Mouse (Mus musculus) retina, postnatal 7 days (tissue): ENCODE data around the gene Slc36a3.
A peak's percentile ranks its signal among the peaks of the same experiment; 100 is the strongest.
"Not testable (repeated sequence)": the region's sequence is repeated elsewhere in the genome, so short reads cannot be mapped to it uniquely, and the experiment has no call there.

Experiments
- DNase-seq: peaks from one replicate; pipeline ENCODE4 v3.0.0-alpha.2; 2012; ENCODE audit warnings: low read depth, low spot score

Gene Slc36a3

DNA sequence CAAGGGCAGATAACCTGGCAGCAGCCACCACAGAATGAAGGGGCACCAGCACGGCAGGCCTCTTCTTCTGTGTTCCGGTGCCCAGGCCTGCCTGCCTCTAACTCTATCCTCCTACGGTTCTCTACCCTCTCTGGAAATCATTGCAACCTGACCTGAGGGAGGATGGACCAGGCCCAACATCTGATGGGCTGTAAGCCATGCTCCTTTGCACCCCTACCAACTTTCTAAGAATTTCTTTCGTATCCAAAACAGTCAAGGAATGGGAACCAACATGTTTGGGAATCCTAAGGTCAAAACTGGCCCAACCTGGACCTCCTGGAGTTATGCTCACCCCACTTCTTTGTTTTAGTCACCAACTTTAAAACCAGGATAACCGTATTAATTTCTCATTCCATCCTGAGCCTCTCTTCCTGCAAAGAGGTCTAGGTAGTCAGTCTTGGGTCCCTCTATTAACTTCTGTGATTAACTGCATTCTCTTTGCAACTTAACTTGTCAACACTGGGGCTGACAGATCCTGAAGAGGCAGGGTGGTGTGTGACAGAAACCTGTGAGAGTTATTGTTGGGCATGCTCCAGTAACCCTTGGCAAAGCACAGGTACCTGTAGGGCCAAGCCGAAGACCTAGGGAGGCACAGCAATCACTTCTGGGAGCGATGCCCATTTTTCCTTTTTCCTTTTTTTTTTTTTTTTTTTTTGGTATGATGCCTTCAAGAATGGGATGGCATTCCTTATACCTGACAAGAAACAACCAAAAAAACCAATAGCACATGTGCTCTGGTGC is 41.8 kb downstream of the Slc36a3 start:
- DNase-seq, result no peak

DNA sequence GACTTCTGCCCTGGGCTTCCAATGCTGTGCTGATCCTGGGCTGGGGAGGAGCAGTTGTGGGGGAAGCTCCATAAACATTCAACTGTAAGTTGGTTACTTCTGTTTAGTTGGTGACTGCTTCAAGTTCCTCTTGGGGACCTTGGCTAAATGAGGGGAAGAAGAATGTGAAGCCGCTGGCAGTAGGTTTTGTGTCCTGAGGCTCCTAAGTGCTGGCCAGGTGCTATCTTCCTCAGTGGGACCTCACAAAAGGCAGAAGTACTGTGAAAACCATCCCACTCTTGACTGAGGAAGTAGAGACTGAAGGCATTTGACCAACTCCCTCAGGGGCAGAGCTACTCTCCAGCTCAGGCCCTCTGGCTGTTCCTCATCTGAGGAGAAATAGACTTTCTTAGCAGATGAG is 44.9 kb downstream of the Slc36a3 start:
- DNase-seq, result no peak

DNA sequence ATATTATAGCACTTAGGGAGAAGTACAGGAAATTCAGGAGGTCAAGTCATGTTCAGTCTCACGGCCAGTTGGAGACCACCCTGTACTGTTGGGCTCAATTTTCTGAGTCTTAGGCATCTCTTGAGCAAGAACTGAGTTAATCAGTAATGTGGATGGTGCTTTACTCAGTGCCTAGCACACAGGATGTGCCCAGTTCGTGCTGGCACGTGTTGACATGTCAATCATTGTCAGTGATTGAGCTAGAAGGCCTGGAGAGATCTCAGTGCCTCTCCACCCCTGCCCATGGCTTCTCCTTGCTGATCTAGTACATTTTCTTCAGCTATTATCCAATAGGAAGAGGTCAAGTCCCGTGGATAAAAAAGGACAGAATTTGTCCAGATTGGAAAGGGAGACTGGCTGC is 46.1 kb downstream of the Slc36a3 start:
- DNase-seq, result no peak

DNA sequence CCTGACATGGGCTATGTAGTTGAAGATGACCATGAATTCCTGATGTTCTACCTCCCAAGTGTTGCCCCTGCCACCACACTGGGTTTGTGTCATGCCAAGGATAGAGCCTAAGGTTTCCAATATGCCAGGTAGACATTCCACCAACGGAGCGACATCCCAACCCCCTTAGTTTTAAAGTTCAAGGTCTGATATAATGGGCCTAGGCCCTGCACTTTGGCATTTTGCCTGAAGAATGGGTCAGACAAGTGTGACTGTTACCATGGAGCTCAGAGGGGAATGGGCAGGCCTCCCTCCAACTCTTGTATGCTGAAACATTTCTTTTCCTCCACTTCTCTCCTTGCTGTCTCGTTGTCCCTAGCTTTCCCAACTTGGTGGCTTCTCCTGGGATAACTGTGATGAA is 48.3 kb downstream of the Slc36a3 start:
- DNase-seq, result no peak

DNA sequence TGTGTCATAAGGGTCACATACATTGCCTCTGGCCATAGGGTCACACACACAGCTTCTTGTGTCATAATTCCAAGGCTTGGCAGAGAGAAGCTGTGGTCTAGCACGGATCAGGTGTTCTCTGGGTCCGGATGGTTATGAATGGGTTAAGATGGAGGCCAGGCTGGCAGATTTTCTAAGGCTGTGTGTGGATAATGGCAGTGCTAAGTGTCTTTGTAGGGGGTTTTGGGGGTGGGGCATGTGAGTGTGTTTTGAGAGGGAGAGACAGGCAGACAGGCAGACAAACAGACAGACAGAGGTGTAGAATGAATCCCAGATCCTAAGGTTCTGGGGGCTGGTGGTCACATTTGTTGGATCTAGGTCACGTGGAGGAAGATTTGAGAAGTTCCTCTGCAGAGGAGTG is 49.5 kb downstream of the Slc36a3 start:
- no peak for DNase-seq

DNA sequence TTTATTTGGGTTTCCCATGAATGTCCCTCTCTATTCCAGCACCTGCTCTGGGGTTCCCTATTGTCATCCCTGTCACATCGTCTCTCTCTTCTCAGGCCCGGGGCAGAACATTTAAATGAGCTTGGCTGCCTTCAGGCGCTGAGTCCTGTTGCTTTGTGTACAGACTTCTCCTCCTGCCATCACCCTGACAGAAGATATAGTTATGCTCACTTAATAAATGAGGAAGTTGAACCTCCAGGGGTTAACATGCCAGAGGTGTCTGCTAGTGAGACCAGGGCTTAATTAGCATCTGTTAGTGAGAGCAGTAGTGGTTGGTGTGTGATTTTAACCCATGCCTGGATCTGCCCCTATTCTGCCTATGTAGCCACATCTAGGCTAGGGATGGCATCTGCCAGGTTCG is 51.6 kb downstream of the Slc36a3 start:
- DNase-seq, result no peak

DNA sequence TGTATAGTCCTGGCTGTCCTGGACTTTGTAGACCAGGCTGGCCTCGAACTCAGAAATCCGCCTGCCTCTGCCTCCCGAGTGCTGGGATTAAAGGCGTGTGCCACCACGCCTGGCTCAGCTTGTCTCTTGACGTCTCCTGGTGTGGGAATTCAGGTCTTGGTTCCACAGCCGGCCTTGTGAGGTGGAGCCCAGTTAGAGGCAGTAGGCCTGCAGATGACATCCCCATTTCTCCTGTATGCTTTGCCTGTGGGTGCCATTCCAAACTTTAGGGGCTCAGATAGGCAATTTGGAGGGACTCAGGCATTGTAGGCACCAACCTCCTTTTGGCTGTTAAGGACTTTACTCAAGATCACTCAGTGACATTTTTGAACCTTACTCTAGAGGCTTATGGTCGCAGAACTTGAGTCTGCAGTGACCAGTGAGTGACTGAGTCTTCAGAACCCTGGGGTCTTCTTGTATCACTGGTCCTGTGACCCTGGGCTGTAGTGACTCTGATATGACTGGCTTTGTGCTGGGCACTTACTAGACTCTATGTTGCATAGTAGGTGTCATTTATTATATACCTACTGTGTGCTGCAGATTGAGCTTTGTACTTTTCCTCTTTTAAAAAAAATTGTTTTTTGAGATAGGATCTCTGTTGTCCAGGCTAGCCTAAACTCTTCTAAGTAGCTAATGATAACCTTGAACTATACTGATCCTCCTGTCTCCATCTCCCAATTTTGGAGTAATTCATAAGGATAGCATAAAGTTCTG is 52.3 kb downstream of the Slc36a3 start:
- no peak for DNase-seq

DNA sequence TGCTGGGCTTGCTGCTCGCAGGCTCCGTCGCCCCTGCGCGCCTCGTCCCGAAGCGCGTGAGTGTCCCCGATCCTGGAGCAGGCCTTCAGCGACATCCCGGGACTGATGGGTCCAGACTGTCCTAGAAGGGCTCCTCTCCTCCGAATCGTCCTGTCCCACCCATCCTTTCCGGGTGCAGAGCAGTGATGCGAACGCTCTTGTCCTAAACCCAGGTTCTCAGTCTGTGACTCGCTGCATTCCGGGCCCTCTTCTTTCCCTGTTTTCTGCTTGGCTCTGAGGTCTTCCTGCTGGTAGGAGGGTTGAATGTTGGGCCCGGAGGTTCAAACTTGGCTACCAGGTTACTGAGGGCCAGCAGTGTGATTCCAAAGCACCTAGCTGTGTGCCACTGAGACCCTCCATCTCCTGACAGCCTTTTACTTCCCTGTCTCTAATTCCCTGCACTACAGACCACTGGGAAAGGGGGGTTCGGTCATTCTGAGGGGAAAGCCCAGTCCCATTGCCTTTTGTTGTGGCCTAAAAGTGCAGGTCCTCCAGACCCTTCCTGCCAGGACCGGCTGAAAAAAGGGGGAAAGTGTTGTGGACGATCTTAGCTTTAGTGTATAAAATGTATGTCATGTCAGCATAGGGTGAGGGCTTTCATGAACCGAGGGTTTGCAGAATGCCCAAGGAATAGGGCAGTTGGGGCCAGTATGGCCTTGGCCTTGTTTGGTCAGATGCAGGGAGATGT is 53.2 kb downstream of the Slc36a3 start:
- no peak for DNase-seq

DNA sequence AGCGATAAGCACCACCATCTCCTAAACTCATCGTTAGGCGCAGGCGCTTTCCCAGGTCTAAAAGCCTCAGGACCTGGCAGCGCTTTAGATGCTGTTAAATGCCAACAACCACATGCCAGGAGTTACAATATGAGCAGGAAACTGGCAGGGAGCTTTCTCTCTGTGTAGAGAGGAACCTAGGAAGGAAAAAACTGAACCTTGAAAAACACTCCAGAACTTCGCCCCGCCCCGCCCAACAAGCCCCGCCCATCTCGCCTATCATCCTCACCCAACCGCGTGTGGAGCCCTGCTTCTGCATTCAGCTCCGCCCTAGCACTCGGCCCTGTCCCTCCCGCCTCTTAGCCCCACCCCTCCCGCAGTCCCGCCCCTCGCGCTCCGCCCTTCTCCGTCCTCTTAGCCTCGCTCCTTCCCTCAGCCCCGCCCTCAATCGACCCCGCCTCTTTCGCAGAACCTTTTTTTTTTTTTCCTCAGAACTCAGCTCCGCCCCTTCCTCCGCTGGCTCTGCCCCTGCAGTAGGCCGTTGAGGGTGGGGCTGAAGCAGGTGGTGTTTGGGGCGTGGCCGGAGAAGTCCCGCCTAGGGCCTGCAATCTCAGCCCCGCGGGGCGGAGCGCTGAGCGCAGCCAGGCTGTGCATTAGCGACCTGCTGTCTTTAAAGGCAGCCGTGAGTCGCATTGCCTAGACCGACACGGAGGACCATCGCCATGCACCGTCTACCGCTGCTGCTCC is 53.9 kb downstream of the Slc36a3 start, which contains the start of gene Gm2a:
Gene Gm2a, plus strand, starts transcription at position 653 of the 726 bp plus-strand sequence.
- peak; percentile 92 for DNase-seq

DNA sequence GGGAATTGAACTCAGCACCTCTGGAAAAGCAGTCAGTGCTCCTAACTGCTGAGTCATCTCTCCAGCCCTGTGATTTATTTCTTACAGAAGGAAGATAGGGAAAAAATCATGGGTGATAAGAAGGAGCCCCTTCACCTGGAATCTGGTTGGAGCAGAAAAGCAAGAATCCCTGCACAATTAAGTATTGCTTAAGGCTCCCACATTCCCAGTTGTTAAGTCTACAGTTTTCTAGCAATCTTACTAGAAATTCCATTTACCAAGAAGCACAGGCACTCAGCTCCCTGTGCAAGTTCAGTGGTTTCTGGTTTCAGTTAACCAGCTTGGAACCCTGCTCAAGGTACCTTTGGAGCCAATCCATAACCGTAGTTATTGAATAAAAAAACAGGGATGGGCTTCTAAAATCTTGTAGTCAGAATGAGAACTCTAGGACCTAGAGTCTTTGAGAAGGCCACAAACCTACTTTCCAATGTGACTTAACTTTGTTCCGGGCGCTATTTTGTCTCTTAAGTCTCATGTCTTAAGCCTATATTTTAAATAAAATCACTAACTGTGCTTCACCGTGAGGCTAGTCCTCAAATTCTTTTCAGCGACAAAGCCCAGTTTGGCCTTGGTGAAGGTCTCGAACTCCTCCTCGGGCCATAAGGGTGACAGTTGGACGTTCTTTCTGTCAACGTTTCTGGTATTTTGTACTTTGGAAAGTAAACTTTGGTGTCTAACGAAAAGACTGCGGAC is 54.6 kb downstream of the Slc36a3 start:
- DNase-seq, result no peak

DNA sequence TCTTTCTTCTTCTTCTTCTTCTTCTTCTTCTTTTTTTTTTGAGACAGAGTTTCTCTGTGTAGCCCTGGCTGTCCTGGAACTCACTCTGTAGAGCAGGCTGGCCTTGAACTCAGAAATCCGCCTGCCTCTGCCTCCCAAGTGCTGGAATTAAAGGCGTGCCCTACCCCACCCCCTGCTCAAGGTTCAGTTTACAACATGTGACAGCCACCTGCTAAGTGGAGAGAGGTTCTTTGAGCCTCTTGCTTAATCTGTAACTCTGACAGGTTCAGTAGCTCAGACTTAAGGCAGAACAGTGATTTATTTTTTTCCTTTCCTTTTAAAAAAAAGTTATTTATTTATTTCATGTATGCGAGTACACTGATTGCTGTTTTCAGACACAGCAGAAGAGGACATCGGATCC is 55.2 kb downstream of the Slc36a3 start:
- DNase-seq, result not testable (repeated sequence)

DNA sequence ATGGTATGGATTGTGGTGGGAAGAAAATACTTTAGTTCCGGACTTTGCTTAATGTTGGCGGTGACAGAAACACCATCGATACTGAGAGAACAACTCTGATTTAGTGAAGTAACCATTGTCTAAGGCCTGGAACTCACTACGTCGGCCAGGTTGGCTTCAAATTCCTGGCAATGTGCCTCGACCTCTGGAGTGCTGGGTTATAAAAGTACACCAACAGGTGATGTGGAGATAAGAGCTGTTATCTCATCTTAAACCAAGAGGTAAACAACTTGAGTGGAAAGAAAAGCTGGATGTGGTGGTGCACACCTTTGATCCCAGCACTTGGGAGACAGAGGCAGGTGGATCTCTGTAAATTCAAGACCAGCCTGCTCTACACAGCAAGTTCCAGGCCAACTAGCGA is 58.4 kb downstream of the Slc36a3 start:
- DNase-seq, result no peak

DNA sequence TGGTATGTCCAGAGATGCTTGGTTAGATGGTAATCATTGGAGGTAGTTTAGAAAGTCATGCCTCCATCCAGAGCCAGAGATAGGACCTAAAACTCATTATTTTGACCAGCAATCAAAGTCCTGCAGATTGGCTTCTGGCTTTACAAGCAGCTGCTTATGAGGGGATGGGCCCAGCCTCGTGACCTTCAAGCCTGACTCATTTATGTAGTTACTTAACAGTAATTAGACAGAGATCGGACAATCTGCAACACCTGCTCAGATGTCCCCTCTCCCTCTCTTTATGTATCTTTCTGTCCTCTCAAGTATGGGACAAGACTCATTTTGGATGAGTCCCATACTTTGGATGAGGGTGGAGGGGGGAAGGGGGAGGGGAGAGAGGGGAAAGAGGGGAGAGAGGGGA is 61.6 kb downstream of the Slc36a3 start:
- no peak for DNase-seq

DNA sequence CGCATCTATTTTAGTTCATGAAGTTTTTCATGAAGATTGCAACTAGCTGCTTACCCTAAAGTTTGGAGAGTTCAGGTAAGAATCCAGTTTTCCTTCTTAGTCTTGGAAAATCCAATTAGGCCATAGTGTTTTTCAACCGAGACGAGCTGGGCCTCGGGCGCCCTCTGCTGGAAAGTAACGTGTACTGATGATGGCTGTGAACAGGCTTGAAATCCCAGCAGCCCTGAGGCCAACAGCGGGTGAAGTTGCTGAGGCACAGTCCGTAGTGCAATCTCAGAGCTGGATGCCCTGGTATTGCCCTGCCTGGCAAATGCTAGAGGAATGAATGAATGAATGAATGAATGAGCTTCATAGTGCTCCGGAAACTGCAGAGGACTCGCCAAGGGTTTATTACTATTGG is 64.5 kb downstream of the Slc36a3 start:
- DNase-seq, result peak; percentile 76

DNA sequence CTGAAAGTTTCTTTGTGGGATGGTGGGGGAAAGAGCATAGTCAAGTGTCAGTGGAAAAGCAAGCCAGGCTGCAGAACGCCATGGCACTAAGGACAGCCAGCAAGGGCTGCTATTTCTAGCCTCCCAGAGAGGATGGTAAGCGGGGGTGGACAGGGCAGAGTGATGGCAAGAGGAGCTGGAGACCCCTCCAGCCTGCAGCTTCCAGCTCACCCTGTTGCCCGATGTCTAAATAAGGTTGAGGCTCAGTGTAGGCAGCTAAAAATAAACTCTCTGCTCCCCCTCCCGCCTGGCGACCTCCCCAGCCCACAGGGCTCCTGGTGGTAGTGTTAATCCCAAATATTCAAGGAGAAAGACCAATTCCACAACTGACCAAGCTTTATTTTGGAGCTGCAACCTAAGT is 66.1 kb downstream of the Slc36a3 start:
- no peak for DNase-seq

DNA sequence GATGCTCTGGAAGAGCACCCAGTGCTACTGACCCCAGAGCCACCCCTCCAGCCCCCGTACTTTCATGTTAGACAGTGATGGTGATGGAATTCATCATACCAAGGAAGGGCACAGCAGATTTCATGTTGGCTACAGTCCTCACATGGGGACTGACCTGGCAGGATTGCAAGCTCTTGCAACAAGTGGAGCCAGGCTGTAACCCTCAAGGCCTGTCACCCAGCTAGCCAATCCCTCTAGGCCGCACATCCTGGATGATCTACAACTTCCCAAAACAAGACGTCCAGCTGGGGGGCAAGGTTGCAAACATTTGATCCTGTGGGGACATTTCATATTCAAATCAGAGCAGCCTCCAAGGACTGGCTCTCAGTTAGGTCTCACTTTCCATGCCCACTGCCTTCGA is 66.9 kb downstream of the Slc36a3 start:
- no peak for DNase-seq

DNA sequence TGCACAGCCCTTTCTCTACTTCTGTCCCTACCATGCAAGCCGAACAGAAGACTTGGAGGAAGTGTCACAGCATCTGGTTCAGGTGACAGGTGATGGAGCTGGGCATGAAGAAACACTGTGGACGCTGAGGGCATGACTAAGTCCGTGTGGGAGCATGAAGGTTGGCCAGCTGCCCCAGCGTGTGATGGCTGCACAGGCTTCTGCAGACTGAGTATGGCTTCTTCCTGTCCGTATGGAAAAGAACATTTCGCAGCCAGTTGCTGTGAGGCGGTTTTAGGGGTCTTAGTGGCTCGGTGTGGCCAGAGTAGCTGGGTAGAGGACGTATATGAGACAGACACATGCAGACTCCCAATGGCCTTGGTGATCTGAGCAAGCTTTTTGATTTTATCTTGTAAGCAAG is 70.3 kb downstream of the Slc36a3 start:
- no peak for DNase-seq

DNA sequence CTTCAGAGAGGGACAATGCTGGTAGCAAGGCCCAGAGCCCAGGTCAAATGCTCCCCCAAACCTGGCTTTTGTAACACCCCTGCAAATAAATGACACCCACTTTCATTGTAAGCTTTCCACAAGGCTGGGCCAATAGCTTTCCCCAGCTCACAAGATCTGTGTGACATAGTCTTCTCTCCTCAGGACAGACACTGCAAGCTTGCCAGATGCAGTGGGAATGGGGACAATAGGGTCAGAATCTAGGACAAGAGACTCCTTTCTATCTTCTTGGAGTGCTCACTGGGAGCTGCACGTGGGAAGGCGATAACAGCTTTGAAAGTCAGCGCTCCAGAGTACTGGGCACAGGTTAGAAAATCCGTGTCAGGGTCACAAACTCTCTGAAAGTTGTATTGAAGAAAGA is 72.3 kb downstream of the Slc36a3 start:
- no peak for DNase-seq

DNA sequence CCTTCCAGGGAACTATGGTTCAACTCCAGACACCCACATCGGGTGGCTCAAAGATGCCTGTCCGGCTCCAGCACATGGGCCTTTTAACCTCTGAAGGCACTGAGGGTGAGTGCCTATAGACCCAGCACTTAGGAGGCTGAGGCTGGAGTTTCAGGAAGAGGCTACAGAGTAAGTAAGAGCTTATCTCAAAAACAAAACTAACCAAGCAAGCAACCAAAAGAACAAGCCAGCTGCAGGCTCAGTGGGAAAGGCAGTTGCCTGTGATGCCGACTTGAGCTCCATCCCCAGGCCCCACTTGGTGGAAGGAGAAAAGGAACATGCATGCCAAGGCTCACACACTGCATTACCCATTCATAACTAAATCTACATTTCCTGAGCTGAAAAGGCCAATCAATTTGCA is 73.0 kb downstream of the Slc36a3 start:
- no peak for DNase-seq

DNA sequence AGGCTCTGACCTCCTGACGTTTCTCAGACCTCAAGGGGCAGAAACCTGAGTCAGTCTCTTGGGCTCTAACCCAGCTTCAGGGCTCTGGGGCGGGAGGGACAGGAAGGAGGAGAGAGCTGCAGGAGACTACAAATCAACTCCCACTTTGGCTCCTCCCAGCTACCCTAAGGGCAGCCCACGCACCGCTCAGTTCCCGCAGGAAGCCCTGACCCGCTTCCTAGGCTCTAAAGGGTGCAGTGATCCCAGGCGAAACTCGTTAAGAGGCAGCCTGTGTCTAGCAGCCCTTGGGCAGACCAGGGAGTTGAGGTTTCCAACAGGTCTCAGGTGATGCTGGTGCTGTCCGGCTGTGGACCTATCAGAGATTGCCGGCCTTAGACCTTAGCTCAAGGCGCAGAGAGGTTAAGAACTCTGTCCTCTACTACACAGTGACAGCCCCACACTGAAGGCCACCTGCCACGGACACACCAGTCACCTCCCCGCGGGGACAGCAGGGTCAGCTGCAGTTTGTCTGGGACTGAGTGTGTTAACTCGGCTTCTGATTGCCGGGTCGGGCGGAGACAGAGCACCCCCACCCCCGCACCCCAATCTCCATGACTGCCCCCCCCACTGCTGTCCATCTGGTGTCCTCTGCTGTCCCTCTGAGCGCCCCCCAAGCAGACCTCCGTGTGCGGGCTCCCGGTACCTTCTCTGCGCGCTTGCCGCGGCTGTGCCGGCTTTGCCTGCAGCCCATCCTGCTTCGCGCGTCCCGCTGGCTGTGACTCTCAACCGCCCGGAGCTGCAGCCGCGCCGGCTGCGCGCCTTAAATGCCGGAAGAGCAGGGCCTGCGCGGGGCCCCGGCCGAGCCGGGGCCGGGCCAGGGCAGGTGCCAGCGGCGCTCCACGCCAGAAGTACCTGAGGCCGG is 73.9 kb downstream of the Slc36a3 start, which contains the start of gene Ccdc69:
Gene Ccdc69, minus strand, starts transcription at position 801 of the 901 bp plus-strand sequence.
- peak; percentile 23 for DNase-seq
